Mouse (Mus musculus) spleen, adult 2 months (tissue): ENCODE measurements around the gene Dnajc22. TPM values are rescaled to one million over a fixed set of nuclear protein-coding genes. Genes with fewer than 3 reads are reported as not detected.

Experiments
- DNase-seq, 2 experiments: peaks; one replicate each; pipeline versions ENCODE4 v3.0.0 to v3.0.0-alpha.2; 2012 to 2021; ENCODE audit warnings: low spot score in 2 of 2, low read depth in 1 of 2
- H3K27ac ChIP-seq: fragments of 200-500 bp; 2 replicates; pipeline ENCODE4 v1.5.1; 2012; ENCODE audit warnings: low read length, inconsistent platforms; ENCODE audit not compliant: insufficient read depth
- H3K27me3 ChIP-seq: fragments of 200-500 bp; 2 replicates; pipeline ENCODE4 v1.6.1; 2012; ENCODE audit warnings: mild to moderate bottlenecking, moderate library complexity, low read length, inconsistent platforms; ENCODE audit not compliant: control insufficient read depth, insufficient read depth
- H3K36me3 ChIP-seq: fragments of 200-500 bp; 2 replicates; pipeline ENCODE4 v1.6.1; 2012; ENCODE audit warnings: mild to moderate bottlenecking, low read length, inconsistent platforms; ENCODE audit not compliant: control insufficient read depth, insufficient read depth
- H3K4me1 ChIP-seq: fragments of 200-500 bp; 2 replicates; pipeline ENCODE4 v1.6.1; 2011; ENCODE audit warnings: inconsistent platforms; ENCODE audit not compliant: control insufficient read depth, insufficient read depth, insufficient read length
- H3K4me3 ChIP-seq: fragments of 200-500 bp; 2 replicates; pipeline ENCODE4 v1.5.1; 2011; ENCODE audit warnings: mild to moderate bottlenecking, inconsistent platforms; ENCODE audit not compliant: insufficient read depth, insufficient read length; ENCODE audit errors: extremely low read depth
- CTCF ChIP-seq: fragments of 200-500 bp; IDR thresholded peaks from 2 replicates; pipeline ENCODE4 v1.5.1; 2011; ENCODE audit warnings: mild to moderate bottlenecking, inconsistent platforms; ENCODE audit not compliant: insufficient read depth, insufficient read length, insufficient replicate concordance; ENCODE audit errors: extremely low read depth
- POLR2A ChIP-seq: fragments of 200-500 bp; IDR thresholded peaks from 2 replicates; pipeline ENCODE4 v1.6.1; 2011; ENCODE audit warnings: low read depth, low read length, inconsistent platforms
- WGBS: fragments of 180-500 bp; shearing (Covaris S2); methylation state at CpG from one replicate; pipeline ENCODE4 v1.1.7; 2018; 5-methylcytosine and 5-hydroxymethylcytosine counted together
- polyA plus RNA-seq: library from polyadenylated mRNA; depleted of rRNA; stranded (reverse); fragments of >200 nt; gene quantifications from 2 replicates; pipeline ENCODE4 v1.2.3, GENCODE M21; 2012

Gene Dnajc22
- polyA plus RNA-seq, 1 experiment: 0.35 TPM

GRCm38 (mm10) chr15:99113396-99113975 lies 20.5 kb downstream of the Dnajc22 start:
- Histone ChIP-seq H3K36me3 (no peaks in the 10 kb centered on the region), H3K4me1 (no peaks in the 10 kb centered on the region), H3K27ac (no peak overlapping the region), H3K4me3 (no peak overlapping the region), H3K27me3 (no peaks in the 10 kb centered on the region)
- TF ChIP-seq POLR2A (no peak), CTCF (no peak)
- no peak for DNase-seq
- WGBS: 10% methylated on average over 9 of the region's 9 CpGs

- H3K27me3 ChIP-seq: no peaks in the 10 kb centered on the region
- no peaks in the 10 kb centered on the region for H3K36me3 ChIP-seq
- 81% methylated on average over 14 of the region's 14 CpGs for WGBS
- H3K27ac ChIP-seq: no peak overlapping the region
- no peak for TF ChIP-seq CTCF
- no peak for TF ChIP-seq POLR2A
- H3K4me3 ChIP-seq: no peak overlapping the region
- no peak for DNase-seq
- H3K4me1 ChIP-seq: no peaks in the 10 kb centered on the region
Observed at GRCm38 (mm10) chr15:99114312-99115064, 21.5 kb downstream of the Dnajc22 start.

GRCm38 (mm10) chr15:99115065-99115423 lies 22.1 kb downstream of the Dnajc22 start:
- Histone ChIP-seq H3K27me3 (no peaks in the 10 kb centered on the region), H3K4me3 (no peak overlapping the region), H3K36me3 (no peaks in the 10 kb centered on the region), H3K4me1 (no peaks in the 10 kb centered on the region), H3K27ac (no peak overlapping the region)
- TF ChIP-seq POLR2A (no peak), CTCF (no peak)
- WGBS: 90% methylated on average over 7 of the region's 7 CpGs
- DNase-seq: no peak

- Histone ChIP-seq H3K27me3 (no peaks in the 10 kb centered on the region; the same call in 1 of the 2 replicates), H3K4me3 (no peak overlapping the region), H3K27ac (no peak overlapping the region), H3K4me1 (no peaks in the 10 kb centered on the region), H3K36me3 (no peaks in the 10 kb centered on the region)
- no peak for DNase-seq
- TF ChIP-seq POLR2A (no peak), CTCF (no peak)
- WGBS: 48% methylated on average over 11 of the region's 11 CpGs
Observed at GRCm38 (mm10) chr15:99116539-99116938, 23.6 kb downstream of the Dnajc22 start.

GRCm38 (mm10) chr15:99120814-99121213 lies 27.8 kb downstream of the Dnajc22 start:
- Histone ChIP-seq H3K36me3 (no peaks in the 10 kb centered on the region), H3K27me3 (peaks cover 3% of the 10 kb centered on the region), H3K4me3 (no peak overlapping the region), H3K4me1 (no peaks in the 10 kb centered on the region), H3K27ac (no peak overlapping the region)
- DNase-seq: no peak
- TF ChIP-seq CTCF (no peak), POLR2A (no peak)
- WGBS: 8% methylated on average over 11 of the region's 11 CpGs

GRCm38 (mm10) chr15:99122642-99123041 lies 29.7 kb downstream of the Dnajc22 start:
- WGBS: 82% methylated on average over 2 of the region's 2 CpGs
- Histone ChIP-seq H3K27me3 (peaks cover 15% of the 10 kb centered on the region), H3K4me3 (no peak overlapping the region), H3K4me1 (peaks cover 3% of the 10 kb centered on the region; the same call in 1 of the 2 replicates), H3K36me3 (no peaks in the 10 kb centered on the region), H3K27ac (no peak overlapping the region)
- no peak for DNase-seq
- TF ChIP-seq POLR2A (no peak), CTCF (no peak)

GRCm38 (mm10) chr15:99125711-99126080 lies 32.7 kb downstream of the Dnajc22 start, which contains the start of gene Spats2:
Gene Spats2 (plus strand): TSS chr15:99125916.
- DNase-seq: no peak
- no peak for TF ChIP-seq POLR2A
- TF ChIP-seq CTCF: no peak
- WGBS: 5% methylated on average over 12 of the region's 12 CpGs
- Histone ChIP-seq H3K27me3 (peaks cover 15% of the 10 kb centered on the region), H3K4me3 (peak within 1 kb of the TSS; percentile 61), H3K36me3 (no peaks in the 10 kb centered on the region), H3K27ac (peak within 1 kb of the TSS; percentile 45; the same call in 1 of the 2 replicates), H3K4me1 (peaks cover 3% of the 10 kb centered on the region; the same call in 1 of the 2 replicates)
